Mouse (Mus musculus): ENCODE results near the gene Ubtd2. TPM values are rescaled to one million over a fixed set of nuclear protein-coding genes. Genes with fewer than 3 reads are reported as not detected.

The Ubtd2 gene
- total RNA-seq, 1 experiment from 2014 or later = 7.0 TPM

DNA sequence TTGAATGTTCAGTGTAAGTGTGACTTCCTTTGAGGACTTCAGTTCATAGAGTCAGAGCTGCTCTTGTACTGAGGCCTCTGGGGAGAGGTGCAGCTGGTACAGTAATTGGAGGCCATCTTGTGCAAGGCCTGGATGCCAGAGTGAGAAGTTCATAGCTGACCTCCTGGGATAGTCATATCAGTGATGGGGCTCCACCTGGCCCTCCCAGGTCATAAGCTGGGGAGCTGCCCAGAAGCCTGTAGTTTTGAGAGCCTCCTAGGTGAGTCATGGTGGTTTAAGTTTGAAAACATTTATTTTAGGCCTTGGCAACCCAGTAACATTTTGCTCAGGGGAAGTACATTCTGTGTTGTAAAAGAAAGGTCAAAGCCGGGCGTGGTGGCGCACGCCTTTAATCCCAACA is 102.9 kb downstream of the Ubtd2 start:
- ATAC-seq (replicated peaks; ENCODE audit: low read depth, poor library complexity, severe bottlenecking) = no peak

DNA sequence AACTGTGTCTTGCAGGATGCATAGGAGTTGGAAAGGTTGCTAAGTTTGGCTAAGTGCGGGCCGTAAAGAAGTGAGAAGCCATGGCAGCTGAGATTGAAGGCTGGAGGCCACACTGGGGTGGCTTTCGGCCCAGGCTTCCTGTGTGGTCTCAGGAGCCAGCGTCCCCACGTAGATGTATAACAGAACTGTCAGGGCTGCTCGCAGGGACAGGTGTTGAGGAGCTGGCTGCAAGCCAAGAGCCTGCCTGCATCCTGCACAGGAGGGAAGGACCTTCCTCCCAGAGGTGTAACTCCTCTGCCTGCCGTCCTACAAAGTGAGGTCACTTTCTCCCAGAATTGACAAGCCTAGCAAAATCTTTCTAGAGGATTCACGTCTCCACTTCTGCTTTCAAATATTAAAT is 103.5 kb downstream of the Ubtd2 start:
- peak; percentile 48 for ATAC-seq (replicated peaks; ENCODE audit: low read depth, poor library complexity, severe bottlenecking)

DNA sequence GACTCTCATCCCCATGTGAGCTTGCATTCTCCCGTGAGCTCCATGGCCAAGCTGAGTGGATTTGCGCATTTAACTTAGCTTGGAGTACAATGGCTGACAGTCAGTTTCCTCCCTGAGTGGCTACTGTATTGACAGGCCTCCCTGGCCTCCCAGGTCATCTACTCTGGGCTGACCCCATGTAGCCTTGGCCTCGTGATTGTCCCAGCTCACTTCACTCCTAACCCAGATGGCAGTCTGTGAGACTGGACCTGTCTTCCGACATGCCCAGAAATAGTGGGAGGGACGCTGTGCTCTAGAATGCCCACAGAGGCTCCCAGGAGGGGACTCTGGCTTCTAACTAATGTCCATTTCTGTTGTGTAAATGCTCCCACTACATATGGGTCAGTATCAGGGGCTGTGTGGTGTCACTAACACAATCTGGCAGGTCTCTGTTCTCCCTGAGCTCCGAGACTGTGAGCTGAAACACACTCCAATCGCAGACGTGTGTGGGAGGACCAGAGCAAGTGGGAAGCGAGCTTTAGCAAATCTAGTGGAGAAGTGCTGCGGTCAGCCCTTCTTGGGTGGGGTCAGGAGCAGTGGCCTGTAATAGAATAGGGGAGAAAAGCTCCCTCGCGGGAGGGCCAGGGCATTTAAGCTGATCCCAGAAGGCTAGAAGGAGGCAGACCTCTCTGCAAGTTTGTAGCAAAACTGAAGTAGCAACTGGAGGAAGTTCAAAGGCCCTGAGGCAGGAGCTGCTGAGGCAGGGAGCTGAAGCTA is 105.0 kb downstream of the Ubtd2 start:
- ATAC-seq (replicated peaks; ENCODE audit: low read depth, poor library complexity, severe bottlenecking) = no peak

- ATAC-seq (replicated peaks; ENCODE audit: low read depth, poor library complexity, severe bottlenecking) = peak; percentile 12
These were observed 106.5 kb downstream of the Ubtd2 start for GRCm38 (mm10) chr11:32561465-32562355.

- no peak for ATAC-seq (replicated peaks; ENCODE audit: low read depth, poor library complexity, severe bottlenecking)
These were observed 107.5 kb downstream of the Ubtd2 start for GRCm38 (mm10) chr11:32562706-32563105.

DNA sequence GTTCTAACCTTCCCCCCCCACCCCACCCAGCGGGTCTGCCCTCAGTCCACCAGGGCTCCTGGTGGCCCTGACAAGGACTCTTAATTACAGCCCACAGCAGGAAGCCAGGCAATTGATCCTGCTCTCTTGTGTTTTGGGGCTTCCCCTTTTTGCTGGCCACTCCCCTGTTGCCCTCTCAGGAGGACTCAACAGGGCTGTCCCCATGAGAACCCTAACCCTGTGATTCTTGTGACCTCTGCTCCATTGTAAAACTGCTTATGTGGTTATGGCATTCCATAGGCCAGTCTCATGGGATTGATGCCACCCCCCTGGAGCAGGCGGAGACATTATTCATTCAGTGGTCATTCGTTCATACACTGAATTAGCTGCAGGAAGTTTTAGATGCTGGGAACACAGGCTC is 108.5 kb downstream of the Ubtd2 start:
- ATAC-seq (replicated peaks; ENCODE audit: low read depth, poor library complexity, severe bottlenecking) = peak; percentile 50

DNA sequence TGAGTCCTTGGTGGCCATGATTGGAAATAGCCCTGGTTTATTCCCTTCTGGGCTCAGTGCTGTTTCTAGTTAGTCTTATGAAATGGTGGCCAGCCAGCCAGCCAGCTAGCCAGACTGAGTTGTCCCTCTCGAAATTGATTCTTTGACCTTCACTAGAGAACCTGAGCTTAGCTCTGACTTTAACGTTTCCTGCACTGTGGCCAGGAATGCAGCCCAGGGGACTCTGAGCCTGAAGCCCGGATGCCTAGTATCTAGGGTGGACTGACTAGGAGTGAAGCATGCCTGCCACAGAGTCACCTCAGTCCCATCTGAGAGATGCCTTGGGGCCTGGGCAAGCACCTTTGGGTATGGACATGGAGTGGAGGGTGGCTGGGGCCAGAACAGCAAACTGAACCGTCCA is 109.5 kb downstream of the Ubtd2 start:
- ATAC-seq (replicated peaks; ENCODE audit: low read depth, poor library complexity, severe bottlenecking) = no peak

GRCm38 (mm10) chr11:32565088-32565487 is 109.9 kb downstream of the Ubtd2 start:
- ATAC-seq (replicated peaks; ENCODE audit: low read depth, poor library complexity, severe bottlenecking) = peak; percentile 80

DNA sequence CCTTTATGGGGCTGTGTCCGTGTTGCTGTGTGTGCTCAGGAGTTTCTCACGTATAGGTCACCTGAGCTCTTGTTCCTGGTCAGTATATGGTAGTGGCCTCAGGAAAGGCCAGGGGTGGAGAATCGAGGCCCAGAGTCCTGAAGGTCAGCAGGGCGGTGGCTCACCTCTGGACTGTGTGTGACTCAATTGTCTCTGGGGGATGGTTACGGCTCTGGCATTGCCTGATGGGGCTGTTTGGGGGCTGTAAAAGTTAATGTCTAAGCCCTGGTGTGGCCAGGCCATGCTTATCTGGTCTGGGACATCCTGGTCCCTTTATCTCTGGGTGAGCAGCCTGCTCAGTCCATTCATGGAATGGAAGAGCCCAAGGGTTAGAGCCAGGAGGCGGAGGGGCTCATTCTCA is 111.0 kb downstream of the Ubtd2 start:
- ATAC-seq (replicated peaks; ENCODE audit: low read depth, poor library complexity, severe bottlenecking) = no peak

Other genes starting within 250 kb of the Ubtd2 start
- gene Snrnp25, start 250.0 kb upstream of the Ubtd2 start, total RNA-seq (2017) = 33.8 and 59.5 TPM in 2 replicates
- 0.32 and 2.0 TPM in 2 replicates for gene Rhbdf1, start 233.1 kb upstream of the Ubtd2 start, total RNA-seq (2017)
- gene Mpg, start 228.9 kb upstream of the Ubtd2 start, total RNA-seq (2017) = 3.2 and 5.3 TPM in 2 replicates
- gene Nprl3, start 187.7 kb upstream of the Ubtd2 start, total RNA-seq (2017) = 7.7 and 19.6 TPM in 2 replicates
- gene Hba-x, start 179.0 kb upstream of the Ubtd2 start, total RNA-seq (2017) = not detected in 2 replicates
- 18.1 and 30.7 TPM in 2 replicates for gene Hba-a1, start 171.9 kb upstream of the Ubtd2 start, total RNA-seq (2017)
- gene Hbq1b, start 168.4 kb upstream of the Ubtd2 start, total RNA-seq (2017) = not detected in 2 replicates
- gene Hba-a2, start 158.9 kb upstream of the Ubtd2 start, total RNA-seq (2017) = 89.2 and 92.8 TPM in 2 replicates
- not detected in 2 replicates for gene Hbq1a, start 155.3 kb upstream of the Ubtd2 start, total RNA-seq (2017)
- 2.5 and 3.0 TPM in 2 replicates for gene Sh3pxd2b, start 107.5 kb upstream of the Ubtd2 start, total RNA-seq (2017)
- gene Efcab9, start 76.7 kb downstream of the Ubtd2 start, total RNA-seq (2017) = 9.1 TPM in 1 of 2 replicates, not detected in the other
- 14.7 and 20.9 TPM in 2 replicates for gene Stk10, start 77.9 kb downstream of the Ubtd2 start, total RNA-seq (2017)
- 34.6 and 59.2 TPM in 2 replicates for gene Fbxw11, start 187.4 kb downstream of the Ubtd2 start, total RNA-seq (2017)

All from common myeloid progenitor, adult 5-6 weeks (primary cell).